Mouse (Mus musculus): ENCODE results near the gene Hic2.

The Hic2 gene

GRCm38 (mm10) chr16:17233702-17234498 lies 528 bp downstream of the Hic2 start:
- peak; percentile 87 for DNase-seq (ENCODE audit: low read depth, low spot score)

GRCm38 (mm10) chr16:17234499-17234895 lies 1.1 kb downstream of the Hic2 start:
- DNase-seq (ENCODE audit: low read depth, low spot score): peak; percentile 79

- no peak for DNase-seq (ENCODE audit: low read depth, low spot score)
Observed at GRCm38 (mm10) chr16:17234916-17235665, 1.7 kb downstream of the Hic2 start.

- DNase-seq (ENCODE audit: low read depth, low spot score): no peak
Observed at GRCm38 (mm10) chr16:17237634-17238033, 4.3 kb downstream of the Hic2 start.

GRCm38 (mm10) chr16:17239409-17239808 lies 6.0 kb downstream of the Hic2 start:
- no peak for DNase-seq (ENCODE audit: low read depth, low spot score)

- peak; percentile 50 for DNase-seq (ENCODE audit: low read depth, low spot score)
Observed at GRCm38 (mm10) chr16:17243731-17244130, 10.4 kb downstream of the Hic2 start.

GRCm38 (mm10) chr16:17244996-17245395 lies 11.6 kb downstream of the Hic2 start:
- DNase-seq (ENCODE audit: low read depth, low spot score): peak; percentile 78

- DNase-seq (ENCODE audit: low read depth, low spot score): no peak
Observed at GRCm38 (mm10) chr16:17247727-17248126, 14.4 kb downstream of the Hic2 start.

- DNase-seq (ENCODE audit: low read depth, low spot score): no peak
Observed at GRCm38 (mm10) chr16:17249135-17249534, 15.8 kb downstream of the Hic2 start.

- no peak for DNase-seq (ENCODE audit: low read depth, low spot score)
Observed at GRCm38 (mm10) chr16:17251539-17251938, 18.2 kb downstream of the Hic2 start.

GRCm38 (mm10) chr16:17252086-17252726 lies 18.8 kb downstream of the Hic2 start:
- no peak for DNase-seq (ENCODE audit: low read depth, low spot score)

- DNase-seq (ENCODE audit: low read depth, low spot score): peak; percentile 91
Observed at GRCm38 (mm10) chr16:17252841-17253240, 19.5 kb downstream of the Hic2 start.

GRCm38 (mm10) chr16:17254005-17254597 lies 20.7 kb downstream of the Hic2 start:
- DNase-seq (ENCODE audit: low read depth, low spot score): peak; percentile 47

GRCm38 (mm10) chr16:17255270-17255669 lies 21.9 kb downstream of the Hic2 start:
- DNase-seq (ENCODE audit: low read depth, low spot score): no peak

GRCm38 (mm10) chr16:17257359-17257821 lies 24.0 kb downstream of the Hic2 start:
- DNase-seq (ENCODE audit: low read depth, low spot score): peak; percentile 54

- no peak for DNase-seq (ENCODE audit: low read depth, low spot score)
Observed at GRCm38 (mm10) chr16:17258917-17259316, 25.5 kb downstream of the Hic2 start.

- no peak for DNase-seq (ENCODE audit: low read depth, low spot score)
Observed at GRCm38 (mm10) chr16:17261341-17261740, 28.0 kb downstream of the Hic2 start.

GRCm38 (mm10) chr16:17266113-17266512 lies 32.7 kb downstream of the Hic2 start:
- no peak for DNase-seq (ENCODE audit: low read depth, low spot score)

- DNase-seq (ENCODE audit: low read depth, low spot score): no peak
Observed at GRCm38 (mm10) chr16:17267937-17268336, 34.6 kb downstream of the Hic2 start.

GRCm38 (mm10) chr16:17269872-17270271 lies 36.5 kb downstream of the Hic2 start:
- DNase-seq (ENCODE audit: low read depth, low spot score): no peak

GRCm38 (mm10) chr16:17271124-17271523 lies 37.8 kb downstream of the Hic2 start:
- peak; percentile 76 for DNase-seq (ENCODE audit: low read depth, low spot score)

- DNase-seq (ENCODE audit: low read depth, low spot score): no peak
Observed at GRCm38 (mm10) chr16:17271856-17272255, 38.5 kb downstream of the Hic2 start.
